Mouse (Mus musculus) G1E (cell line): ENCODE results near the gene Olfr520. TPM values are rescaled to one million over a fixed set of nuclear protein-coding genes. Genes with fewer than 3 reads are reported as not detected.
"Not testable (repeated sequence)": the region's sequence is repeated elsewhere in the genome, so short reads cannot be mapped to it uniquely, and the experiment has no call there.

ENCODE experiments used
- ATAC-seq: 2 replicates; pipeline ENCODE4 v1.8.0; 2016; ENCODE audit warnings: mild to moderate bottlenecking; ENCODE audit not compliant: insufficient number of reproducible peaks, poor library complexity, low FRiP score, severe bottlenecking; ENCODE audit errors: extremely low read depth
- DNase-seq: peaks from one replicate; pipeline ENCODE4 v3.0.0; 2012; ENCODE audit warnings: low spot score
- H3K27me3 ChIP-seq: 2 replicates; pipeline ENCODE4 v1.6.1; 2012; ENCODE audit warnings: mild to moderate bottlenecking, low read length, inconsistent platforms; ENCODE audit not compliant: insufficient read depth
- H3K36me3 ChIP-seq: replicated peaks from 2 replicates; pipeline ENCODE3; 2012; ENCODE audit warnings: mild to moderate bottlenecking, inconsistent platforms
- H3K4me1 ChIP-seq: 2 replicates; pipeline ENCODE4 v1.6.1; 2012; ENCODE audit warnings: low read depth, low read length, inconsistent platforms, mixed read lengths; ENCODE audit not compliant: insufficient read depth
- H3K4me3 ChIP-seq: 2 replicates; pipeline ENCODE4 v1.5.1; 2012; ENCODE audit warnings: low read depth, mild to moderate bottlenecking, inconsistent platforms, low read length, moderate library complexity, mixed read lengths
- H3K9me3 ChIP-seq: replicated peaks from 2 replicates; pipeline ENCODE4 v1.6.1; 2012; ENCODE audit warnings: inconsistent platforms
- CTCF ChIP-seq: IDR thresholded peaks from 2 replicates; pipeline ENCODE4 v1.5.1; 2012; ENCODE audit warnings: low read depth, low read length, inconsistent platforms, mixed read lengths
- GATA1 ChIP-seq: IDR thresholded peaks from 2 replicates; pipeline ENCODE4 v1.6.1; 2012; ENCODE audit warnings: borderline replicate concordance, low read length, inconsistent platforms, mixed read lengths
- GATA2 ChIP-seq: IDR thresholded peaks from 2 replicates; pipeline ENCODE4 v1.6.1; 2012; ENCODE audit warnings: low read depth, low read length, inconsistent platforms, borderline replicate concordance
- POLR2AphosphoS5 ChIP-seq: IDR thresholded peaks from 2 replicates; pipeline ENCODE4 v1.6.1; 2012; ENCODE audit warnings: low read depth, low read length, inconsistent platforms; ENCODE audit not compliant: insufficient replicate concordance
- TAL1 ChIP-seq: conservative IDR thresholded peaks from 2 replicates; pipeline ENCODE4 v1.6.1; 2012; ENCODE audit warnings: low read depth, low read length, inconsistent platforms, mixed read lengths
- polyA plus RNA-seq: library from polyadenylated mRNA; stranded (reverse); fragments of >175 nt; gene quantifications from 2 replicates; pipeline ENCODE4 v1.2.3, GENCODE M21; 2012
- total RNA-seq, 2 experiments: library from RNA; stranded (forward) in 1 of 2; stranded (reverse) in 1 of 2; fragments of 200-1000 nt in 1 of 2; fragments of >200 nt in 1 of 2; fragmentation: Nextera tagmentation in 1 of 2; gene quantifications; 2 replicates each; pipeline ENCODE4 v1.2.3; 2014 to 2017

Olfr520 gene
- total and polyA plus RNA-seq, 3 experiments: 0.11 TPM; not detected in 2

DNA sequence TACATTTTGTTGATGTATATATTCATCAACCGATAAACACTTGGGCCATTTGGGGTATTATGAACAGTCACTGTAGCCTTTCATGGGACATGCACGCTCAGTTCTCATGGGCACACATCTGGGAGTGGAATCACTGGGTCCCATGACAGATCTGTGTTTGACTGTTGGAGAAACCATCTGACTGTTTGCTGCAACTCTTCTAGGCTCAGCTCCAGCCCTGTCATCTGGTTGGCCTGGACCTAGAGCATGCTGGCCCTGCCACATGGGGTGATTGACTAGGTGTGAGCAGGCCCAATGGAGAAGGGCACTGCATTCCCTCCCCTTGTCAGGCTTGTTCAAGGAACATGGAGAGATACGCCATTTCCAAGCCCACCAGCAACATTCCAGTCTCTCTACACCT, 36.1 kb upstream of the Olfr520 start:
- ATAC-seq (no peak), DNase-seq (no peak)
- peaks cover 20% of the 10 kb centered on the region for H3K27me3 ChIP-seq
- H3K4me3 ChIP-seq: no peak overlapping the region
- H3K36me3 ChIP-seq: no peaks in the 10 kb centered on the region
- H3K4me1 ChIP-seq: no peaks in the 10 kb centered on the region
- no peak for TF ChIP-seq GATA2
- no peak for TF ChIP-seq POLR2AphosphoS5
- TF ChIP-seq TAL1: no peak
- no peak for TF ChIP-seq CTCF
- no peak for TF ChIP-seq GATA1
- H3K9me3 ChIP-seq: no peaks in the 10 kb centered on the region

DNA sequence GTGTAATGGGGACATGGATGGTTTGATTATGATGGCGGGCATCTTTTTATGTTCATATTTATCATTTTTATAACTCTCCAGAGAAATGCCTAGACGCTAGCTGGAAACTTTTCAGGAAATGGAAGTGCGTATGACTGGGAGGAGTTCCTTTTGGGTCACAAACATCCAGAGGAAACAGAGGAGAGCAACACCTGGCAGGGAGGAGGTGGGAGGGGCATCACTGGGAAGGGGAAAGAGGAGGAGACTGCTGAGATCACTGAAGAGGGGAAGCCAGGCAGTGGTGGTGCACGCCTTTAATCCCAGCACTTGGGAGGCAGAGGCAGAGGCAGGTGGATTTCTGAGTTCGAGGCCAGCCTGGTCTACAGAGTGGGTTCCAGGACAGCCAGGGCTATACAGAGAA, 35.6 kb upstream of the Olfr520 start:
- H3K27me3 ChIP-seq: peaks cover 18% of the 10 kb centered on the region
- not testable (repeated sequence) for H3K4me3 ChIP-seq, H3K9me3 ChIP-seq, H3K36me3 ChIP-seq, DNase-seq, H3K4me1 ChIP-seq, ATAC-seq

DNA sequence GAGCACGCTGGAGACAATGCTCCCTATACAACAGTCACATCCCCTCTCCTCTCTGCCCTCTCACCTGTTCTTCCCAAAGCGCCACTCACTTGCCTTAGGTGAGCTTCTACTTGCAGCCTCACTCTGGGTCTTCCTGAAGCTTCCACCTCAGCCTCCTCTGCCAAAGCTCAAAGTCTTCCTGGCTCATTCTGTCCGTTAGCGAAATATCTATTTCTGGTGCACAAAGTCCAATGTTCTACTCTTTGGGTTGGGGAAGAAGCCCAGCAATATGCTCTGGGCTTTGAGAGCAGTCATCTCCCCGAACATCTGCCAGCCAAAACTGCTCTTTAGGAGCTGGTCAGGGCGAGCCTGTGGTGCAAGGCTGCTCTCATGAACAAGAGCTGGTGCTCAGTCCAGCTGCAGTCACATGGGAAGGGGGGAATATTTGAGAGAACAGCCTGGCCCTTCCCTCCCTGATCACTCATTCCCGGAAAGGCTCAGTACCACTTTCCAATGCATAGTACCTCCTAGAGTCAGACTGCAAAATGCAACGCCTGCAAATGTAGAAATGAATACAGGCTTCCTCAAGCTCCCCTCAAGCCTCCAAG, 34.5 kb upstream of the Olfr520 start:
- H3K4me1 ChIP-seq: no peaks in the 10 kb centered on the region
- DNase-seq (no peak), ATAC-seq (no peak)
- no peak for TF ChIP-seq GATA1
- TF ChIP-seq GATA2: no peak
- TF ChIP-seq TAL1: no peak
- no peak for TF ChIP-seq POLR2AphosphoS5
- TF ChIP-seq CTCF: no peak
- H3K9me3 ChIP-seq: no peaks in the 10 kb centered on the region
- H3K36me3 ChIP-seq: no peaks in the 10 kb centered on the region
- peaks cover 9% of the 10 kb centered on the region; the same call in 1 of the 2 replicates for H3K27me3 ChIP-seq
- no peak overlapping the region for H3K4me3 ChIP-seq

DNA sequence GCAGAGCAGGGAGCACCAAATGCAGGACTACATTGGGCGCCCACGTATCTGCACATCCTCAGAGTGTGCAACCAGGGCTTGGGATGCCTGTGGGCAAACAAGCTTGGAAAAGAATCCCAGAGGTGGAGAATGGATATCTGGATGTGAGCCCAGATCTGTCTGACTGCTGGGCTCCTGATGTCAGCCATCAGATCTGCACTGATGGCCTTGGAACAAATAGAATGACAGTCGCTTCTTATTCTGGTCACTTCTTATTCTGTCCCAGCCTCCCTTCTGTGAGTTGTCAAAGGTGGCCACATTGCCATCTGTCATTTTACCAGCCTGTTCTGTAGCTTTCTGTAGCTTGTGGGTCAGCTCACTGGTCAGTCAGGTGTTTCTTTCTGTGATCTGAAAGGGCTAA, 31.5 kb upstream of the Olfr520 start:
- no peak for ATAC-seq

DNA sequence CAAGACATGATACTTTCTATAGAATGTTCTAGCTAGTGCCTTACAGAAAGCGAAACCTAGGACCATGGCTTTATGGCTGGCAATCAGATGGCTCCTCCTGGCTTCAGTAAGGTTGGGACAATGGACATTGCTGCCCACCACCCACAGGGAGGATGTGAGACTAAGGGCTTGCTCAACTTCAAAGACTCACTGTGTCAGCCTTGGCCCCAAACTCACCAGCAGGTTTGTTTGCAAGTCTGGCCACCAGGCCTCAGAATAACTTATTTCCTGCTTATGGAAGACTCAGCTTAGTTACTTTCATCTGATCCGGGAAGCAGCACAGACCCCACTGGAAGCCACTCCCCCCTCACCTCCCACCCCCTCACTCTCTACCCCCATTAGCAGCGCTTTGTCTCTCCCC, 31.0 kb upstream of the Olfr520 start:
- Histone ChIP-seq H3K4me1 (no peaks in the 10 kb centered on the region), H3K4me3 (no peak overlapping the region), H3K9me3 (no peaks in the 10 kb centered on the region), H3K27me3 (peaks cover 8% of the 10 kb centered on the region), H3K36me3 (no peaks in the 10 kb centered on the region)
- ATAC-seq (no peak), DNase-seq (no peak)
- no peak for TF ChIP-seq TAL1
- TF ChIP-seq CTCF: no peak
- TF ChIP-seq GATA1: no peak
- TF ChIP-seq POLR2AphosphoS5: no peak
- no peak for TF ChIP-seq GATA2

More for the DNA sequence above, 31.5 kb upstream of the Olfr520 start:
- Histone ChIP-seq H3K36me3 (no peaks in the 10 kb centered on the region), H3K4me1 (no peaks in the 10 kb centered on the region), H3K27me3 (peaks cover 8% of the 10 kb centered on the region), H3K9me3 (no peaks in the 10 kb centered on the region), H3K4me3 (no peak overlapping the region)
- TF ChIP-seq CTCF (no peak), GATA1 (no peak), TAL1 (no peak), POLR2AphosphoS5 (no peak), GATA2 (no peak)
- DNase-seq: no peak

DNA sequence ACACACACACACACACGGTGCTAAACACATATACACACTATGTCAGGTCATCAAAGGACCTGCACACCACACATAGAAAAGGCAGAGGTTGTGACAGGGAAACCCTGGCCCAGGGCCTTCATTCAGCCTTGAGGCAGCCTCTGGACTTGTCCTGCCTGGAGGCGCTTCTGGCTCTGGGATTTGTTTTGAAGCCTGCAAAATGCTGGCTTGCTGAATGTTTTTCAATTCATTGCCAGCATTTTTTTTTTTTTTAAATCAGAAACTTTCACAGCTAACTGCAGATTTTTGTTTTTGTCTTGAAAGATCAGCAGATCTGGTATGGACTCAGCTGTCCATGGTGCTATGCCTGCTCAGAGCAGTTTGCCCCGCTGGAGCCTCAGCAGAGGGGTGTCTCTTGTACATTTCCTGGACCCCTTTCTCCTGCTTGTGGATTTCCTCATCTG, 30.3 kb upstream of the Olfr520 start:
- Histone ChIP-seq H3K36me3 (no peaks in the 10 kb centered on the region), H3K9me3 (no peaks in the 10 kb centered on the region), H3K27me3 (peaks cover 8% of the 10 kb centered on the region), H3K4me1 (no peaks in the 10 kb centered on the region), H3K4me3 (no peak overlapping the region)
- TF ChIP-seq POLR2AphosphoS5 (no peak), TAL1 (no peak), GATA2 (no peak), CTCF (no peak), GATA1 (no peak)
- ATAC-seq (no peak), DNase-seq (no peak)

DNA sequence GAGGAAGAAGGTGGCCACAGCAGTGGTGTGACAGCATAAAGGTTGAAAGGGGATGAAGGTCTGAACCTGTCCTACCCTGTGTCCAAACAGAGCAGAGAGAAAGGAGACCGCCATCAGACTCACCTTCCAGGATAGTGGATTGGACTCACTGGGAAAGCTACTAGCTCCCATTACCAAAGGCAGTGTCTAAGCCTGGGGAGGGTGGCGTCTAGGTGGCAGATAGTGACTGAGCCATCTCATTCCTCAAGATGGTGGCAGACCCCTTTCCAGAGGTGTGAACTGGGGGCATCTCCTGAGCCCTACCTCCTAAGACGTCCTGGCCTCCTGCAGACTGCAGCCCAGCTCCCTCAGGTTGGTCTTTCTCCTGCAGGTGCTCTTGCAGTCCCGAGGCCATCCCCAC, 29.4 kb upstream of the Olfr520 start:
- DNase-seq (no peak), ATAC-seq (no peak)
- no peaks in the 10 kb centered on the region for H3K36me3 ChIP-seq
- no peaks in the 10 kb centered on the region for H3K9me3 ChIP-seq
- peaks cover 11% of the 10 kb centered on the region for H3K27me3 ChIP-seq
- TF ChIP-seq POLR2AphosphoS5 (no peak), GATA2 (no peak), GATA1 (no peak), CTCF (no peak), TAL1 (no peak)
- H3K4me3 ChIP-seq: no peak overlapping the region
- H3K4me1 ChIP-seq: no peaks in the 10 kb centered on the region
